In the genomic region with DNA sequence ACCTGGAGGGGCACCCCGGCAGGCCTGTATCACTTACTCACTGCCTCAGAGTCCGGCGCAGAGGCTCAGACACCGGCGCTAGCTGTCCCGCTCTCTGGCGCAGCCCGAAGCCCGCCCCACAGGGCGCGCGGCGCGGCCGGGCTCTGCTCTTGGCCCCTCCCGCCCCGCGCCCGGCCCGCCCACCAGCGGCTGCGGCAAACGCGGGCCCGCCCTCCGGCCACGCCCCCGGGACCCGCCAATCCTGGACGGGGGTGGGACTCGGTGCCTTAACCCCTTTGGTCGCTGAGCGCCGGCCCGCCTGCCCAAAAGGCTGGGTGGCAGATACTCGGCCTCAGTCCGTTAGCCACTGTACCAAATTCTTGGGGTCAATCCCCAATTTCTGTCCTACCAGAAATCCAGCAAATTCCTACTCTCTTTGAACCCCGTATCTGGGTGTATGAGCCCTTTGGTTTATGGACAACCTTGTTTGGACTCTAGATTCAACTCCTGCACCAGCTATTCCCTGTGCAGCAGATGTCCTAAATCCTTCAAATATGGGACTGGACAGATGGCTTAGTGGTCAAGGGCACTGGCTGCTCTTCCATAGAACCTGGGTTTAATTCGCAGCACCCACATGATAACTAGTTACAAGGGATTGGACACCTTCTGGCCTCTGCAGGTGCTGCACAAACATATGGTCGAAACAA, we compare ENCODE assay signal across 8 mouse cellular contexts. TPM values are rescaled to one million over a fixed set of nuclear protein-coding genes. Genes with fewer than 3 reads are reported as not detected.
DNase-seq lines count a peak whose midpoint lies in the region; ATAC-seq and TF ChIP-seq lines count a peak whose summit lies in the region.

A gene (minus strand): TSS at position 120 of the 686 bp plus-strand sequence.

- H3K27ac ChIP-seq in embryonic facial prominence, embryonic 13.5 days, result 0 out of 2 replicates have a peak within 1 kb of the TSS, but pooled peaks have one; percentile 60
- H3K27ac ChIP-seq in kidney, adult 2 months (ENCODE audit: insufficient read depth, low read depth, low read length), result peak within 1 kb of the TSS; percentile 88
- no peak within 1 kb of the TSS for H3K27ac ChIP-seq in limb, embryonic 11.5 days (replicated peaks; ENCODE audit: low read depth, low read length)
- peak within 1 kb of the TSS; percentile 47; the same call in 1 of the 2 replicates for H3K27ac ChIP-seq in midbrain, embryonic 13.5 days

- peak within 1 kb of the TSS; percentile 93 for H3K4me2 ChIP-seq in embryonic facial prominence, embryonic 13.5 days
- peak within 1 kb of the TSS; percentile 89 for H3K4me2 ChIP-seq in limb, embryonic 11.5 days (ENCODE audit: low read depth, severe bottlenecking)
- peak within 1 kb of the TSS; percentile 90 for H3K4me2 ChIP-seq in midbrain, embryonic 13.5 days (replicated peaks)

- H3K36me3 ChIP-seq in embryonic facial prominence, embryonic 13.5 days, result peaks cover 4% of the 10 kb centered on the region; the same call in 1 of the 2 replicates
- H3K36me3 ChIP-seq in kidney, adult 2 months (ENCODE audit: control insufficient read depth, insufficient read depth, low read length), result no peaks in the 10 kb centered on the region
- no peaks in the 10 kb centered on the region for H3K36me3 ChIP-seq in limb, embryonic 11.5 days (ENCODE audit: control insufficient read depth, insufficient read depth, low read length)
- H3K36me3 ChIP-seq in midbrain, embryonic 13.5 days, result no peaks in the 10 kb centered on the region

- peak within 1 kb of the TSS; percentile 65 for H3K4me3 ChIP-seq in embryonic facial prominence, embryonic 13.5 days
- peak within 1 kb of the TSS; percentile 99 for H3K4me3 ChIP-seq in kidney, adult 2 months (ENCODE audit: insufficient read depth, low read depth, low read length)
- H3K4me3 ChIP-seq in limb, embryonic 11.5 days (ENCODE audit: low read depth, low read length), result peak within 1 kb of the TSS; percentile 49
- H3K4me3 ChIP-seq in midbrain, embryonic 13.5 days (replicated peaks), result peak within 1 kb of the TSS; percentile 73

- no peak for TF ChIP-seq POLR2A in kidney, adult 2 months (IDR thresholded peaks at IDR 0.05; ENCODE audit: low read depth, low read length)

- TF ChIP-seq CTCF in kidney, adult 2 months (conservative IDR thresholded peaks at IDR 0.05; ENCODE audit: insufficient read depth, insufficient read length, low read depth, low read length), result no peak

- DNase-seq in 3134 (ENCODE audit: extremely low read depth, insufficient read length, low spot score), result peak; percentile 89
- DNase-seq in adrenal gland, postnatal 4 days (ENCODE audit: low spot score in 2 of 2), result peak; percentile 87 to 89
- DNase-seq in heart, adult 18-20 months, result peak; percentile 93 to 94
- DNase-seq in kidney, adult 2 months, result peak; percentile 96
- DNase-seq in limb, embryonic 11.5 days (ENCODE audit: low spot score), result peak; percentile 94
- peak; percentile 89 for DNase-seq in spleen, adult 12 weeks (ENCODE audit: low spot score)

- no peaks in the 10 kb centered on the region for H3K9me3 ChIP-seq in embryonic facial prominence, embryonic 13.5 days
- H3K9me3 ChIP-seq in limb, embryonic 11.5 days (ENCODE audit: control insufficient read depth, low read length), result no peaks in the 10 kb centered on the region
- H3K9me3 ChIP-seq in midbrain, embryonic 13.5 days, result no peaks in the 10 kb centered on the region

- peak; percentile 91 for ATAC-seq in embryonic facial prominence, embryonic 13.5 days (ENCODE audit: insufficient number of reproducible peaks, insufficient read depth, low FRiP score, low TSS enrichment, low read depth)
- peak; percentile 93 for ATAC-seq in limb, embryonic 11.5 days (ENCODE audit: insufficient number of reproducible peaks, low FRiP score, low TSS enrichment, low read depth)
- peak; percentile 97 for ATAC-seq in midbrain, embryonic 13.5 days

- H3K4me1 ChIP-seq in embryonic facial prominence, embryonic 13.5 days, result peaks cover 15% of the 10 kb centered on the region
- peaks cover 36% of the 10 kb centered on the region for H3K4me1 ChIP-seq in kidney, adult 2 months (ENCODE audit: control insufficient read depth, insufficient read depth, low read length)
- H3K4me1 ChIP-seq in limb, embryonic 11.5 days (ENCODE audit: control insufficient read depth, insufficient read depth, low read length), result 0 out of 2 replicates have a peak, but pooled peaks cover 7% of the 10 kb centered on the region
- H3K4me1 ChIP-seq in midbrain, embryonic 13.5 days (replicated peaks), result peaks cover 15% of the 10 kb centered on the region

- H3K9ac ChIP-seq in embryonic facial prominence, embryonic 13.5 days, result peak within 1 kb of the TSS; percentile 75
- H3K9ac ChIP-seq in limb, embryonic 11.5 days (ENCODE audit: low read length), result peak within 1 kb of the TSS; percentile 65
- peak within 1 kb of the TSS; percentile 83 for H3K9ac ChIP-seq in midbrain, embryonic 13.5 days (replicated peaks)

- 3% methylated on average over 40 of the region's 40 CpGs for WGBS in embryonic facial prominence, embryonic 13.5 days
- WGBS in kidney, adult 2 months, result 4% methylated on average over 40 of the region's 40 CpGs
- 4% methylated on average over 36 of the region's 40 CpGs for WGBS in limb, embryonic 11.5 days
- WGBS in midbrain, embryonic 13.5 days, result 4% methylated on average over 33 of the region's 40 CpGs

- H3K27me3 ChIP-seq in embryonic facial prominence, embryonic 13.5 days, result peaks cover 12% of the 10 kb centered on the region
- no peaks in the 10 kb centered on the region for H3K27me3 ChIP-seq in kidney, adult 2 months (replicated peaks; ENCODE audit: control insufficient read depth, insufficient read depth, low read length)
- H3K27me3 ChIP-seq in limb, embryonic 11.5 days (ENCODE audit: control insufficient read depth, insufficient read depth, low read length), result peaks cover 10% of the 10 kb centered on the region
- peaks cover 27% of the 10 kb centered on the region for H3K27me3 ChIP-seq in midbrain, embryonic 13.5 days

RNA-seq across cellular contexts. Expression of the gene that starts here (rescaled TPM):
- 10 to 100 TPM; 13.5 to 22.5 TPM for total RNA-seq in adrenal gland, postnatal 4 days (2021)
- polyA plus RNA-seq in embryonic facial prominence, embryonic 13.5 days (2015; fragmentation: Nextera tagmentation; extraction: Ambion mirVana), result 4.5 and 5.1 TPM in 2 replicates
- total RNA-seq in heart, adult 18-20 months (2021), result 1 to 10 TPM; 4.8 to 5.7 TPM
- polyA plus RNA-seq in kidney, adult 2 months (2012; rRNA removed), result 169 and 188 TPM in 2 replicates
- polyA plus RNA-seq in limb, embryonic 11.5 days (2014; fragmentation: Nextera tagmentation; extraction: Ambion mirVana), result 0.88 and 1.1 TPM in 2 replicates
- polyA plus RNA-seq in midbrain, embryonic 13.5 days (2015; fragmentation: Nextera tagmentation; extraction: Ambion mirVana), result 8.0 and 9.2 TPM in 2 replicates

Comparison
In these comparisons a context has a peak if more than half of its experiments do, and no peak if none do; other contexts are left out.
1. RNA of the gene that starts here (polyA plus RNA-seq): 169 to 188 TPM in kidney, adult 2 months; 8.0 to 9.2 TPM in midbrain, embryonic 13.5 days, 4.5 to 5.1 TPM in embryonic facial prominence, embryonic 13.5 days and 0.88 to 1.1 TPM in limb, embryonic 11.5 days; every median in the first group is over 10 times any median in the second.
2. H3K4me3 ChIP-seq: peak in every context shown above with its lines; median percentile 99 in kidney, adult 2 months; 73 in midbrain, embryonic 13.5 days; 65 in embryonic facial prominence, embryonic 13.5 days; 49 in limb, embryonic 11.5 days.
3. Peak in every context shown above with its lines, with median percentiles within 50 percentile points of each other: DNase-seq, ATAC-seq, H3K4me2 ChIP-seq and H3K9ac ChIP-seq.